Mouse (Mus musculus): Measurements from ENCODE around the gene Grm8.

The Grm8 gene

GRCm38 (mm10) chr6:27645054-27645453, 489.9 kb downstream of the Grm8 start:
- DNase-seq (ENCODE audit: low spot score in 2 of 2), result no peak

GRCm38 (mm10) chr6:27635898-27636297, 499.1 kb downstream of the Grm8 start:
- no peak for DNase-seq (ENCODE audit: low spot score in 2 of 2)

GRCm38 (mm10) chr6:27617472-27617871, 517.5 kb downstream of the Grm8 start:
- no peak for DNase-seq (ENCODE audit: low spot score in 2 of 2)

GRCm38 (mm10) chr6:27580485-27580884, 554.5 kb downstream of the Grm8 start:
- DNase-seq (ENCODE audit: low spot score in 2 of 2), result no peak

GRCm38 (mm10) chr6:27545516-27545915, 589.5 kb downstream of the Grm8 start:
- DNase-seq (ENCODE audit: low spot score in 2 of 2), result no peak

GRCm38 (mm10) chr6:27517620-27518019, 617.4 kb downstream of the Grm8 start:
- no peak for DNase-seq (ENCODE audit: low spot score in 2 of 2)

GRCm38 (mm10) chr6:27460998-27461397, 674.0 kb downstream of the Grm8 start:
- no peak for DNase-seq (ENCODE audit: low spot score in 2 of 2)

GRCm38 (mm10) chr6:27408473-27408872, 726.5 kb downstream of the Grm8 start:
- DNase-seq (ENCODE audit: low spot score in 2 of 2), result no peak

GRCm38 (mm10) chr6:27372416-27372815, 762.6 kb downstream of the Grm8 start:
- no peak for DNase-seq (ENCODE audit: low spot score in 2 of 2)

- no peak for DNase-seq (ENCODE audit: low spot score in 2 of 2)
These were observed 763.9 kb downstream of the Grm8 start for GRCm38 (mm10) chr6:27371095-27371494.

GRCm38 (mm10) chr6:27363775-27364174, 771.2 kb downstream of the Grm8 start:
- no peak for DNase-seq (ENCODE audit: low spot score in 2 of 2)

- DNase-seq (ENCODE audit: low spot score in 2 of 2), result no peak
These were observed 774.5 kb downstream of the Grm8 start for GRCm38 (mm10) chr6:27360440-27360839.

GRCm38 (mm10) chr6:27351147-27351546, 783.8 kb downstream of the Grm8 start:
- DNase-seq (ENCODE audit: low spot score in 2 of 2), result no peak

GRCm38 (mm10) chr6:27348272-27348671, 786.7 kb downstream of the Grm8 start:
- no peak for DNase-seq (ENCODE audit: low spot score in 2 of 2)

- no peak for DNase-seq (ENCODE audit: low spot score in 2 of 2)
These were observed 788.7 kb downstream of the Grm8 start for GRCm38 (mm10) chr6:27346311-27346710.

GRCm38 (mm10) chr6:27340131-27340530, 794.8 kb downstream of the Grm8 start:
- no peak for DNase-seq (ENCODE audit: low spot score in 2 of 2)

- no peak for DNase-seq (ENCODE audit: low spot score in 2 of 2)
These were observed 816.4 kb downstream of the Grm8 start for GRCm38 (mm10) chr6:27318575-27318974.

GRCm38 (mm10) chr6:27317422-27317821, 817.6 kb downstream of the Grm8 start:
- DNase-seq (ENCODE audit: low spot score in 2 of 2), result no peak

- DNase-seq (ENCODE audit: low spot score in 2 of 2), result no peak
These were observed 819.0 kb downstream of the Grm8 start for GRCm38 (mm10) chr6:27316018-27316417.

GRCm38 (mm10) chr6:27314273-27315009, 820.5 kb downstream of the Grm8 start:
- no peak for DNase-seq (ENCODE audit: low spot score in 2 of 2)

- DNase-seq (ENCODE audit: low spot score in 2 of 2), result no peak
These were observed 824.6 kb downstream of the Grm8 start for GRCm38 (mm10) chr6:27310401-27310800.

GRCm38 (mm10) chr6:27305351-27305750, 829.6 kb downstream of the Grm8 start:
- no peak for DNase-seq (ENCODE audit: low spot score in 2 of 2)

- no peak for DNase-seq (ENCODE audit: low spot score in 2 of 2)
These were observed 870.0 kb downstream of the Grm8 start for GRCm38 (mm10) chr6:27264972-27265371.

GRCm38 (mm10) chr6:27262611-27263010, 872.4 kb downstream of the Grm8 start:
- DNase-seq (ENCODE audit: low spot score in 2 of 2), result no peak
